Mouse (Mus musculus) neural tube, embryonic 14.5 days (tissue): ENCODE data around the gene Rprd1b. TPM values are rescaled to one million over a fixed set of nuclear protein-coding genes. Genes with fewer than 3 reads are reported as not detected.

ENCODE experiments used
- ATAC-seq: fragments of 200-750 bp; cut with Nextera tagmentation; 2 replicates; pipeline ENCODE4 v1.8.0; 2017; ENCODE audit warnings: low read depth, mild to moderate bottlenecking, moderate TSS enrichment, moderate library complexity
- H3K27ac ChIP-seq: fragments of 300-500 bp; sonication (generic); 2 replicates; pipeline ENCODE4 v1.5.1; 2014; ENCODE audit warnings: low read depth, mild to moderate bottlenecking, control low read depth, low read length, moderate library complexity, mixed read lengths
- H3K27me3 ChIP-seq: fragments of 300-500 bp; sonication (generic); 2 replicates; pipeline ENCODE4 v1.6.1; 2014; ENCODE audit warnings: low read length; ENCODE audit not compliant: control insufficient read depth, insufficient read depth
- H3K36me3 ChIP-seq: fragments of 300-500 bp; sonication (generic); 2 replicates; pipeline ENCODE4 v1.6.1; 2014; ENCODE audit warnings: low read length, mixed read lengths; ENCODE audit not compliant: control insufficient read depth, insufficient read depth
- H3K4me1 ChIP-seq: fragments of 300-500 bp; sonication (generic); 2 replicates; pipeline ENCODE4 v1.6.1; 2014; ENCODE audit warnings: low read length; ENCODE audit not compliant: control insufficient read depth, insufficient read depth
- H3K4me2 ChIP-seq: fragments of 300-500 bp; sonication (generic); 2 replicates; pipeline ENCODE4 v1.6.1; 2014; ENCODE audit warnings: mild to moderate bottlenecking, low read depth, low read length, control low read depth
- H3K4me3 ChIP-seq: fragments of 300-500 bp; sonication (generic); 2 replicates; pipeline ENCODE4 v1.5.1; 2014; ENCODE audit warnings: low read depth, low read length, control low read depth, mixed read lengths
- H3K9ac ChIP-seq: fragments of 300-500 bp; sonication (generic); replicated peaks from 2 replicates; pipeline ENCODE4 v1.6.1; 2014; ENCODE audit warnings: low read depth, mild to moderate bottlenecking, control low read depth, low read length, mixed read lengths
- H3K9me3 ChIP-seq: fragments of 300-500 bp; sonication (generic); 2 replicates; pipeline ENCODE4 v1.6.1; 2016; ENCODE audit warnings: low read length; ENCODE audit not compliant: control insufficient read depth
- WGBS: fragments of 180-500 bp; shearing (Covaris S2); extraction: QIAGEN DNeasy Blood & Tissue Kit; methylation state at CpG from one replicate; pipeline ENCODE4 v1.1.7; 2014; 5-methylcytosine and 5-hydroxymethylcytosine counted together
- polyA plus RNA-seq: library from polyadenylated mRNA; unstranded; fragments of >200 nt; fragmentation: Nextera tagmentation; extraction: Ambion mirVana; gene quantifications from 2 replicates; pipeline ENCODE4 v1.2.1, GENCODE M21; 2014

The Rprd1b gene
- polyA plus RNA-seq, 1 experiment from 2014 or later: 38.6 TPM

GRCm38 (mm10) chr2:158065064-158065463 lies 36.8 kb downstream of the Rprd1b start:
- Histone ChIP-seq H3K9ac (no peak overlapping the region), H3K27me3 (no peaks in the 10 kb centered on the region), H3K4me3 (no peak overlapping the region), H3K9me3 (no peaks in the 10 kb centered on the region), H3K4me1 (no peaks in the 10 kb centered on the region; the same call in 1 of the 2 replicates), H3K4me2 (no peak overlapping the region), H3K27ac (no peak overlapping the region), H3K36me3 (peaks cover 16% of the 10 kb centered on the region)
- WGBS: 88% methylated on average over 5 of the region's 5 CpGs
- ATAC-seq: no peak

GRCm38 (mm10) chr2:158066456-158066855 lies 38.2 kb downstream of the Rprd1b start:
- H3K4me1 ChIP-seq: no peaks in the 10 kb centered on the region
- no peak for ATAC-seq
- no peak overlapping the region for H3K4me3 ChIP-seq
- peaks cover 11% of the 10 kb centered on the region for H3K36me3 ChIP-seq
- H3K27me3 ChIP-seq: no peaks in the 10 kb centered on the region
- no peak overlapping the region for H3K9ac ChIP-seq
- H3K27ac ChIP-seq: no peak overlapping the region
- no peak overlapping the region for H3K4me2 ChIP-seq
- no peaks in the 10 kb centered on the region for H3K9me3 ChIP-seq

GRCm38 (mm10) chr2:158067260-158067824 lies 39.0 kb downstream of the Rprd1b start:
- H3K9me3 ChIP-seq: no peaks in the 10 kb centered on the region
- H3K36me3 ChIP-seq: peaks cover 10% of the 10 kb centered on the region; the same call in 1 of the 2 replicates
- no peaks in the 10 kb centered on the region for H3K4me1 ChIP-seq
- WGBS: 97% methylated on average over 5 of the region's 5 CpGs
- no peak for ATAC-seq
- H3K27me3 ChIP-seq: no peaks in the 10 kb centered on the region
- no peak overlapping the region for H3K4me3 ChIP-seq
- no peak overlapping the region for H3K4me2 ChIP-seq
- H3K9ac ChIP-seq: no peak overlapping the region
- no peak overlapping the region for H3K27ac ChIP-seq

GRCm38 (mm10) chr2:158068444-158068971 lies 40.2 kb downstream of the Rprd1b start:
- H3K27me3 ChIP-seq: no peaks in the 10 kb centered on the region
- H3K36me3 ChIP-seq: peaks cover 16% of the 10 kb centered on the region; the same call in 1 of the 2 replicates
- H3K4me1 ChIP-seq: no peaks in the 10 kb centered on the region
- no peaks in the 10 kb centered on the region for H3K9me3 ChIP-seq
- no peak overlapping the region for H3K4me2 ChIP-seq
- ATAC-seq: no peak
- H3K27ac ChIP-seq: no peak overlapping the region
- H3K4me3 ChIP-seq: no peak overlapping the region
- no peak overlapping the region for H3K9ac ChIP-seq

- 83% methylated on average over 3 of the region's 3 CpGs for WGBS
- Histone ChIP-seq H3K9ac (no peak overlapping the region), H3K36me3 (peaks cover 24% of the 10 kb centered on the region), H3K4me2 (no peak overlapping the region), H3K4me1 (no peaks in the 10 kb centered on the region), H3K4me3 (no peak overlapping the region), H3K27ac (no peak overlapping the region), H3K27me3 (no peaks in the 10 kb centered on the region), H3K9me3 (no peaks in the 10 kb centered on the region)
- no peak for ATAC-seq
These were observed 42.8 kb downstream of the Rprd1b start for GRCm38 (mm10) chr2:158070885-158071632.

GRCm38 (mm10) chr2:158071633-158071995 lies 43.3 kb downstream of the Rprd1b start:
- no peak overlapping the region for H3K9ac ChIP-seq
- WGBS: 89% methylated on average over 5 of the region's 5 CpGs
- ATAC-seq: no peak
- no peaks in the 10 kb centered on the region for H3K9me3 ChIP-seq
- H3K27me3 ChIP-seq: no peaks in the 10 kb centered on the region
- peaks cover 30% of the 10 kb centered on the region for H3K36me3 ChIP-seq
- no peak overlapping the region for H3K4me3 ChIP-seq
- H3K4me1 ChIP-seq: no peaks in the 10 kb centered on the region
- no peak overlapping the region for H3K4me2 ChIP-seq
- no peak overlapping the region for H3K27ac ChIP-seq

GRCm38 (mm10) chr2:158074835-158075234 lies 46.5 kb downstream of the Rprd1b start:
- no peak overlapping the region for H3K4me3 ChIP-seq
- no peaks in the 10 kb centered on the region for H3K9me3 ChIP-seq
- 90% methylated on average over 5 of the region's 5 CpGs for WGBS
- no peaks in the 10 kb centered on the region for H3K27me3 ChIP-seq
- H3K27ac ChIP-seq: no peak overlapping the region
- H3K4me1 ChIP-seq: no peaks in the 10 kb centered on the region
- H3K36me3 ChIP-seq: peaks cover 29% of the 10 kb centered on the region
- ATAC-seq: no peak
- no peak overlapping the region for H3K4me2 ChIP-seq
- no peak overlapping the region for H3K9ac ChIP-seq

GRCm38 (mm10) chr2:158076690-158077089 lies 48.4 kb downstream of the Rprd1b start:
- H3K27ac ChIP-seq: no peak overlapping the region
- ATAC-seq: no peak
- WGBS: 89% methylated on average over 6 of the region's 6 CpGs
- no peaks in the 10 kb centered on the region for H3K9me3 ChIP-seq
- no peak overlapping the region for H3K9ac ChIP-seq
- no peaks in the 10 kb centered on the region for H3K27me3 ChIP-seq
- peaks cover 29% of the 10 kb centered on the region for H3K36me3 ChIP-seq
- no peaks in the 10 kb centered on the region for H3K4me1 ChIP-seq
- no peak overlapping the region for H3K4me3 ChIP-seq
- no peak overlapping the region for H3K4me2 ChIP-seq

GRCm38 (mm10) chr2:158077981-158078380 lies 49.7 kb downstream of the Rprd1b start:
- no peak overlapping the region for H3K4me3 ChIP-seq
- H3K9ac ChIP-seq: no peak overlapping the region
- H3K4me2 ChIP-seq: no peak overlapping the region
- H3K9me3 ChIP-seq: no peaks in the 10 kb centered on the region
- no peaks in the 10 kb centered on the region for H3K4me1 ChIP-seq
- no peak overlapping the region for H3K27ac ChIP-seq
- ATAC-seq: no peak
- H3K27me3 ChIP-seq: no peaks in the 10 kb centered on the region
- peaks cover 24% of the 10 kb centered on the region for H3K36me3 ChIP-seq
- 52% methylated on average over 2 of the region's 2 CpGs for WGBS
